Mouse (Mus musculus) small intestine, adult 2 months (tissue): Measurements from ENCODE around the gene Abcf1. TPM values are rescaled to one million over a fixed set of nuclear protein-coding genes. Genes with fewer than 3 reads are reported as not detected.

Experiments
- H3K27ac ChIP-seq: fragments of 200-500 bp; 2 replicates; pipeline ENCODE4 v1.5.1; 2012; ENCODE audit warnings: low read depth, low read length, control low read depth, inconsistent platforms; ENCODE audit not compliant: insufficient read depth
- H3K27me3 ChIP-seq: fragments of 200-500 bp; 2 replicates; pipeline ENCODE4 v1.6.1; 2012; ENCODE audit warnings: mild to moderate bottlenecking, moderate library complexity, low read length, inconsistent platforms; ENCODE audit not compliant: control insufficient read depth, insufficient read depth
- H3K36me3 ChIP-seq: fragments of 200-500 bp; 2 replicates; pipeline ENCODE4 v1.6.1; 2012; ENCODE audit warnings: mild to moderate bottlenecking, low read length, control low read depth, inconsistent platforms; ENCODE audit not compliant: control insufficient read depth, insufficient read depth
- H3K4me1 ChIP-seq: fragments of 200-500 bp; 2 replicates; pipeline ENCODE4 v1.6.1; 2012; ENCODE audit warnings: low read length, inconsistent platforms, mixed read lengths; ENCODE audit not compliant: control insufficient read depth, insufficient read depth, insufficient read length
- H3K4me3 ChIP-seq: fragments of 200-500 bp; 2 replicates; pipeline ENCODE4 v1.5.1; 2012; ENCODE audit warnings: low read depth, mild to moderate bottlenecking, control low read depth, inconsistent platforms, low read length, moderate library complexity
- CTCF ChIP-seq: fragments of 200-500 bp; IDR thresholded peaks from 2 replicates; pipeline ENCODE4 v1.5.1; 2012; ENCODE audit warnings: low read depth, mild to moderate bottlenecking, control low read depth, inconsistent platforms, low read length, moderate library complexity, mixed read lengths; ENCODE audit not compliant: insufficient replicate concordance, insufficient read length; ENCODE audit errors: extremely low read depth
- POLR2A ChIP-seq: fragments of 200-500 bp; IDR thresholded peaks from 2 replicates; pipeline ENCODE4 v1.6.1; 2012; ENCODE audit warnings: low read depth, mild to moderate bottlenecking, control low read depth, inconsistent platforms, low read length, moderate library complexity
- WGBS: fragments of 180-500 bp; shearing (Covaris S2); methylation state at CpG from one replicate; pipeline ENCODE4 v1.1.7; 2018; 5-methylcytosine and 5-hydroxymethylcytosine counted together
- polyA plus RNA-seq: library from polyadenylated mRNA; depleted of rRNA; stranded (reverse); fragments of >200 nt; gene quantifications from 2 replicates; pipeline ENCODE4 v1.2.3, GENCODE M21; 2012

Gene Abcf1
- polyA plus RNA-seq, 1 experiment: 84.9 TPM

GRCm38 (mm10) chr17:35927471-35927870 is 42.1 kb downstream of the Abcf1 start:
- Histone ChIP-seq H3K4me3 (no peak overlapping the region), H3K27ac (no peak overlapping the region), H3K4me1 (peaks cover 10% of the 10 kb centered on the region), H3K27me3 (no peaks in the 10 kb centered on the region), H3K36me3 (peaks cover 71% of the 10 kb centered on the region)
- TF ChIP-seq POLR2A: no peak
- no peak for TF ChIP-seq CTCF
- 16% methylated on average over 1 of the region's 1 CpGs for WGBS

GRCm38 (mm10) chr17:35923281-35923680 is 46.3 kb downstream of the Abcf1 start:
- WGBS: 80% methylated on average over 4 of the region's 4 CpGs
- no peak overlapping the region for H3K4me3 ChIP-seq
- H3K27me3 ChIP-seq: no peaks in the 10 kb centered on the region
- H3K36me3 ChIP-seq: peaks cover 48% of the 10 kb centered on the region
- H3K27ac ChIP-seq: no peak overlapping the region
- peaks cover 25% of the 10 kb centered on the region for H3K4me1 ChIP-seq
- TF ChIP-seq POLR2A (no peak), CTCF (no peak)

GRCm38 (mm10) chr17:35922566-35922965 is 47.0 kb downstream of the Abcf1 start:
- no peak for TF ChIP-seq POLR2A
- no peak for TF ChIP-seq CTCF
- 48% methylated on average over 3 of the region's 3 CpGs for WGBS
- no peak overlapping the region for H3K4me3 ChIP-seq
- H3K27me3 ChIP-seq: no peaks in the 10 kb centered on the region
- peak overlapping the region; percentile 46 for H3K27ac ChIP-seq
- peaks cover 25% of the 10 kb centered on the region for H3K4me1 ChIP-seq
- H3K36me3 ChIP-seq: peaks cover 45% of the 10 kb centered on the region

GRCm38 (mm10) chr17:35921710-35922109 is 47.9 kb downstream of the Abcf1 start:
- Histone ChIP-seq H3K27me3 (no peaks in the 10 kb centered on the region), H3K27ac (no peak overlapping the region), H3K4me3 (no peak overlapping the region), H3K4me1 (peaks cover 22% of the 10 kb centered on the region), H3K36me3 (peaks cover 46% of the 10 kb centered on the region)
- 80% methylated on average over 4 of the region's 4 CpGs for WGBS
- TF ChIP-seq CTCF (no peak), POLR2A (no peak)

- WGBS: 72% methylated on average over 5 of the region's 5 CpGs
- no peaks in the 10 kb centered on the region for H3K27me3 ChIP-seq
Measured at GRCm38 (mm10) chr17:35920862-35921562, 48.5 kb downstream of the Abcf1 start.

GRCm38 (mm10) chr17:35920384-35920783 is 49.2 kb downstream of the Abcf1 start:
- Histone ChIP-seq H3K27ac (peak overlapping the region; percentile 84; the same call in 1 of the 2 replicates), H3K4me3 (no peak overlapping the region), H3K27me3 (no peaks in the 10 kb centered on the region), H3K36me3 (peaks cover 35% of the 10 kb centered on the region), H3K4me1 (peaks cover 18% of the 10 kb centered on the region)
- TF ChIP-seq POLR2A (no peak), CTCF (no peak)
- WGBS: 71% methylated on average over 1 of the region's 1 CpGs

More at GRCm38 (mm10) chr17:35920862-35921562, 48.5 kb downstream of the Abcf1 start:
- no peak for TF ChIP-seq CTCF
- TF ChIP-seq POLR2A: no peak
- Histone ChIP-seq H3K4me3 (no peak overlapping the region), H3K36me3 (peaks cover 39% of the 10 kb centered on the region), H3K27ac (peak overlapping the region; percentile 26; the same call in 1 of the 2 replicates), H3K4me1 (peaks cover 18% of the 10 kb centered on the region)

GRCm38 (mm10) chr17:35919864-35920301 is 49.7 kb downstream of the Abcf1 start:
- WGBS: 18% methylated on average over 6 of the region's 6 CpGs

GRCm38 (mm10) chr17:35919060-35919715 is 50.4 kb downstream of the Abcf1 start:
- Histone ChIP-seq H3K4me1 (peaks cover 18% of the 10 kb centered on the region), H3K36me3 (peaks cover 26% of the 10 kb centered on the region), H3K27me3 (no peaks in the 10 kb centered on the region), H3K27ac (peak overlapping the region; percentile 99), H3K4me3 (peak overlapping the region; percentile 58)
- WGBS: 4% methylated on average over 7 of the region's 7 CpGs
- TF ChIP-seq POLR2A (no peak; the same call in 1 of the 2 replicates), CTCF (no peak)

More at GRCm38 (mm10) chr17:35919864-35920301, 49.7 kb downstream of the Abcf1 start:
- peak overlapping the region; percentile 84 for H3K27ac ChIP-seq
- no peak overlapping the region for H3K4me3 ChIP-seq
- no peaks in the 10 kb centered on the region for H3K27me3 ChIP-seq
- TF ChIP-seq CTCF (no peak), POLR2A (no peak)
- H3K4me1 ChIP-seq: peaks cover 18% of the 10 kb centered on the region
- peaks cover 30% of the 10 kb centered on the region for H3K36me3 ChIP-seq
